Mouse (Mus musculus) myocyte (in vitro differentiated cells): ENCODE measurements at regions not wholly inside any gene's neighbourhood (a gene's known extent, or its start where the extent isn't known, plus 50 kb on each side); places are given as distances from the start of the nearest gene placed in this dataset.
A peak's percentile ranks its signal among the peaks of the same experiment; 100 is the strongest.

Experiments used
- MAX ChIP-seq: IDR thresholded peaks from one replicate; pipeline ENCODE4 v1.6.1; 2011; ENCODE audit warnings: low read depth, mild to moderate bottlenecking, control low read depth
- SRF ChIP-seq: IDR thresholded peaks from one replicate; pipeline ENCODE4 v1.6.1; 2011; ENCODE audit warnings: low read depth; ENCODE audit not compliant: control insufficient read depth, insufficient read length
- TCF3 ChIP-seq: IDR thresholded peaks from one replicate; pipeline ENCODE4 v1.6.1; 2011; ENCODE audit warnings: low read depth, control low read depth; ENCODE audit not compliant: insufficient read length
- USF1 ChIP-seq: IDR thresholded peaks from one replicate; pipeline ENCODE4 v1.6.1; 2011; ENCODE audit warnings: low read depth, mild to moderate bottlenecking, control low read depth, moderate library complexity

DNA sequence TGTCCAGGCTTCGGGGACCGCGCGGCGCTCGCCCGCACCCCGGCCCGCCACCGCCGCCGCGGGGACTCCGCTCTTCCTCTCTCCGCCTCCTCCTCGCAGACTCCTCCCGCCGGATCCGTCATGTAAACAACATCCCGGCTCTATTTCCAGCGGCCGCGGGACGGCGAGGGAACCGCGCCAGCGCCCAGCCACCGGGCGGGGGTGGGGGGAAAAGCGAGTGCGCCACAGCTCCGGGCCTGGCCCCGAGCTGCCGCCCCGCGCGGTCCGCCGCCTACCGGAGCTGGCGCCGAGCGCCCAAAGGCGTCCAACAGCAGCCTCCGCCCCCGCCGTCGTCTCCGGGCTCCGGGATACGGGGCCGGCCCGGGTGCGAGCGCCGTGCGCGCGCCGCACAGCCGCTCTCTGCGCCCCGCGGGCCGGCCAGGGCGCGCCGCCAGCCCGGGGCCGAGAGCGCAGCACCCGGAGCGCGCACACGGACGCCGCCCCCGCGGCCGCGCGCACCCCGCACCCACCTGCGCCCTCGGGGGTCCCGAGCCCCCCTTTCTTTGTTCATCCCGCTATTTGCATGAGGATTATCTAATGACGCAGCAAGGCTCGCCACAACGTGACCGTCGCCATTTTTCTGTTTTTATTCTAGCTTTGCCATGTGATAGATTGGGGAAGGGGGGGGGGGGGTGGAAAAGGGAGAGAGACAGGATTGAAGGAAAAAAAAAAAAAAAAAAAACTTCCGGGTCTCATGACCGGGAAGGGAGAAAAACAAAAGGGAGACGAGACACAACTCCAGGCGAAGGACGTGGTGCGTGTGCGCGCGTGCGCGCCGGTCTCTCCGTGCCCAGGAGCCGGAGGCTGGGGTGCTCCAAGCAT lies 62.8 kb upstream of the Ak4 start:
- TF ChIP-seq MAX (no peak), USF1 (peak; percentile 27), TCF3 (no peak), SRF (no peak)
